Mouse (Mus musculus) cerebellum, postnatal 4 days (tissue): ENCODE data around the gene Wdr70.

ENCODE experiments used
- DNase-seq, 2 experiments: peaks; one replicate each; pipeline ENCODE4 v3.0.0; 2022; ENCODE audit warnings: low spot score in 2 of 2, mixed read lengths in 1 of 2

Wdr70 gene

DNA sequence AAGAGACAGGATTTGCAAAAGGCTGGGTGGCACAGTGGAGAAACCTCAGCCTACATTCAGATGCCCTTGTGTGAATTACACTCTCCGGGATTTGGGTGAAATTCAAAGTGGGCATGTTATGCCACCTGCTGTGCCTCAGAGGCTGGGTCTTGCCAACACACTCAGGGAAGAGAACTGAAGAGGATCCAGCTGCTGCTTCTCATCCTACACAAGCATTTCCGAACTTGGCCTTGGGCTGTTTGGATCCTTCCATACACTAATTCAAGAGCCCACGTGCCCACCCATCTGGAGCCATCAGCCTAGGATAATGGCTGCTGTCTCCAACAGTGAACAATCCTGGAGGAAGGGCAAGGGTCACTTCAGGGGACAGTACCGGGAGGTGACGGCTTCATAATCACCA is 235.7 kb downstream of the Wdr70 start:
- no peak for DNase-seq

DNA sequence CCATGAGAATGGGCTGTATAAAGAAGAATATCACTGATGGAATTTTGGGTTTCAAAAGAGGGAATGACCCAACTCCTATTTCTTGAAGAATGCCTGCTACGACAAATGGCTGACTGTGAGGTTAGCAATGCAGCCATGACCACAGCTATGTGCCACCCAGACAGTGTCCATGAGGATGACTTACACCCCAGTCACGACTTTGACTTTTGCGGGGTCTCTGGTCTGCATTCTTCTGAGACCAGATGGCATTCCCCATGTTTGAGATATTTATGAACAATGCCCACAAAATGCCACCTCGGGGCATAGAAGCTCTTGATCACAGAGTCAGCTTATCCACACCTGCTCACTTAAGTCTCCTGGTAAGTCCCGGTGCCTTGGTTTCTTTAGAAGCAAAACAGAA is 236.1 kb downstream of the Wdr70 start:
- DNase-seq, result no peak

DNA sequence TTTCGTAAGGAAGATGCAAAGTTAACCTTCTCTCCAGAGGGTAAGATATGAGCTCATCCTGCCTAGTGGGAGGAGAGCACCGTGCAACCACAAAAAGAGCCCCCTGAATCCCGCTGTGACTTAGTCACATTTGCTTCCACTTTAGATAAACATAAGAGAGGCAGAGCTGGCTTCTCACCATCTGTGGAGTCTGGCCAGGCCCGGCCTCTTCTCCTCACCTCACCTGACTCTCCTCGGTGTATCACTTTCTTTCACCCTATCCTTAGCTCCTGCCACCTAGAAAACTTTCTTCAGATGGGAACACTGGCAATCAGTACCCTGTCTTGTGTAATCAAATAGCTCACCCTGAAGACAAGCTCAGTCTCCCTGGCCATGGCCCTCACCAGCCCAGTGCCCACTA is 240.2 kb downstream of the Wdr70 start:
- DNase-seq, result no peak

DNA sequence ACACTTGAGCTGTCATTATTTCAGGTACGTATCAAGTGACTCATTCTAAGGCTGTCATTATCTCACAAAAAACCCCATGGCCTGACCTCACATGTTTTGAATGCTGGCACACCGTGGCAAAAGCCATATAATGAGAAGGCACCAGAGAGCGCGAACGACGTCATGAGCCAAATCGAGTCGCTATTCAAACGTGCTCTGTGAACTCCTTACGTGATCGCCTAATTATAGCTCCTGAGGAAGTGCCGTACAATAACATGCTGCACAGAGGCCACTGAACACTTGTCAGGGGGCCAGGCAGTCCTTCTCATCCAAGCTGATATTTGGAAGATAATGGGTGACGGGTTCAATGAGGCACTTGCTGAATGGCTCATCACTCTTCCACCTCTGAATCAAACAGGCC is 241.6 kb downstream of the Wdr70 start:
- no peak for DNase-seq

DNA sequence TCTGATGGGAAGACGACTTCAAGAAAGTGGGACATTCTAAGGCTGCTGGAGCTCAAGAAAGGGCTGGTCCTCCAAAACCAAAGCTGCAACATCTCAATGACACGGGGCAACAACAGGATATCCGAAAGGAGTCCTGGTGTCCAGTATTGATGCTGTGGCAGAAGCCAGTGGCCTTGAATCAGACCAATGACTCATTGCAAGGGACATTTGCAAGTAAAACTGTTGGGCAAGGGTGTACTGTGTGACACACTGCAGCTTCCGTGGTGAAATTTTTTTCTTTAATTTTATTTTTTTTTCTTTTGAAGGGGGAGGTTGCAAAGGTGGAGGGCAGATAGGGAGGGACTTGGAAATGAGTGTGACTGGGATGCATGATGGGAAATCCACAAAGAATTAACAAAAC is 256.6 kb downstream of the Wdr70 start:
- DNase-seq, result no peak

DNA sequence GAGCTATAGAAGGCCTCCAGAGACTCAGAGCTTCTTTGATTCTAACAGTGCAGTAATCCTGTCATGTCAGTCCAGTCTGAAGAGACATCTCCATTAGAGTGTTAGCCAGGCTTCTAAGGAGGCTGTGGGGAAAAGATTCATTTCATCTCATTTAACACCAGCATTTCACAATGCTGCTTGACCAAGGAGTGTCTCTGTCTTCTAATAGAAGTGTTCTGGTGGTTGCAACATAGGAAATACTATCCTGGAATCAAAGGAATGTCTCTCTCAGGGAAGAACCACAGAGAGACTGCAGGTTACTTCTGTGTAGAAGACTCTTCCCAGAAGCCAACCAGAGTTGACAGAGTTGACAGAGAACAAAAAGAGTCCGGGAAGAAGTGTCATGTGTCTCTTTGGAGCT is 257.3 kb downstream of the Wdr70 start:
- no peak for DNase-seq

DNA sequence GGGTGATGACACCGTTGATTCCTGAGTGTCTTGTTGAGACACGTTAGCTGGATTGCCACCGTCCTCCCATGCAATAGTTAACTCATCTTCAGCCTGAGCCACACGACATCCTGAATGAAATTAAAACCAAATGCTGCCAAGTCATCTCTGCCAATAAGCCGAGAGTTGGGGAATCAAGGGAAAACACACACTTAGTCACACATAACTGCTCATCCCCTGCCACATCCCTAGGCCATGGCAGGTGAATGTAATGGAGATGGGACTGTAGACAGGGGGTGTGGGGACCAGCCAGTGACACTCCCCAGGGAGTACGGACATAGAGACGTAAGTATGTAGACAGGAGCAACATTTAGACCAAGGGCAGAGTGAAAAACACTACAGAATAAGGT is 260.1 kb downstream of the Wdr70 start:
- no peak for DNase-seq

DNA sequence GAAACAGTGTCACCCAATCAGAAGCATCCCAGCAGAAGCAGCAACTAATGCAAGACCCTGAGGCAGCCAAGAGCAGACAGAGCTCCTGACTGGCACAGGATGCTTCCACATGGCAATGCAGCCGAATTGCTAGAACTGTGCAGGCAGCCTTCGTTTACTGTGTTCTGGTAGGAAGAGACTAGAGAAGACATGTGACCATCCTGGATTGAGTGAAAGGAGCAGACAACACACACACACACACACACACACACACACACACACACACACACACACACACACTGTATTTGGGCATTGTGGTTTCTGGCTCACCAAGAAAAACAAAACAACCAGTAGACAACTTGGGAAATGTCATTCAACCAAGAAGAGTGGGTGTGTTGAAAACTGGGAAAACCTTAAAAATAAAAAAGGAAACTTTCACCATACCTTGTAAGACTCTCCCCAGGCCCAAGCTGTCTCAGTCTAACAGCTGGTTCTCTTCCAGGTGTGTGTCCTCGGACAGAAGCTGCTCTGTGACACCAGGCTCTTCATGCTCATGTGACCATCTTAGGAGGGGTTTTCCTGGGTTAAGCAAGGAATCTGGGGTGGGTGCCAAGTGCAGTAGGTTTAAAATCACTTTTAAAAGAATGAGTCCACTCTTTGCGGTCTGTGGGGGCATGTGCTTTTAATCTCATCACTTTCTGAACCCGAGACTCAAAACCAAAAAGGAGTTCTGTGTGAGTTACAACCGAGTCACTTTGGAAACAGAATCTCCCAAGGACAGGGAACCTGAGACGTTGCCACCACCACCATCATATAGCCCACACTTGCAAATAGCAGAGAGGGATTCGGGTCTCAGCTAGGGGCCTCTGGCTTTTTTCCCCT is 260.7 kb downstream of the Wdr70 start:
- DNase-seq, result no peak

DNA sequence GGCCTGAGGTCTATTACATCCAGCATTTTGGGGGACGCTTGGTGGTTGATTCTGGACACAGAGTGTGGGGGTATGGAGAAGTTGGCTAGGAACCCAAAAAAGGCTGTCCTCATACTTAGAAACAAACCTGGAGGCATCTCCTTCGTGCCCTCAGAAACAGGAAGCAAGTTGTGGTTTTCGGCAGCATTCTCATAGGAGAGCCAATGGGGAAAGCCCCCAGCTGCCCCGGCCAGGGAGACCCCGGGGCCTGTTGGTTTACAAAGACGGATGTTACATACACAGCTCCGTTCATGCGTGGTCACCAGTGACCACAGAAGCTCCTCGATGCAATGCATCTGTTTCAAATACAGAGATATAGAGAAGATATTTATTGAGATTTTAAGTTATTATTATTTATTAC is 263.6 kb downstream of the Wdr70 start:
- no peak for DNase-seq

DNA sequence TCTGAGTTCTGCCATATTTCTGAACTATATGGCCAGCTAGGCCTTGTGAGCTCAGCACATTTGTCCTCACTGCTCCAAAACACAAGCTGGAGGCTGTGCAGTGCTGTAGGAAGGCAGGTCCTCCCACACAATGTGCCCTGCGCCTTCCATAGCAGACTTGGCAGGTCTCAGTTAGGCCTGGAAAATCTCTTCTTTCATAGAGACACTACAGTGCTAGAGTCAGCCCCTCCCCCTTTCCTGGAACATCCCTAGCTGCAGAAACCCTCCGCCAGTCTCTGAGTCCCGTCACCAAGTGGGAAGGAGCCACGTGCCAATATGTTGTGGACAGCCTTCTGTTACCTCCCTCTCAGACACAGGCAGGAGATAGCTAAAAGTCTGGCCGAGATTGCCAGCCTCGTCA is 273.5 kb downstream of the Wdr70 start:
- DNase-seq, result peak in 1 of 2 experiments; percentile 16

DNA sequence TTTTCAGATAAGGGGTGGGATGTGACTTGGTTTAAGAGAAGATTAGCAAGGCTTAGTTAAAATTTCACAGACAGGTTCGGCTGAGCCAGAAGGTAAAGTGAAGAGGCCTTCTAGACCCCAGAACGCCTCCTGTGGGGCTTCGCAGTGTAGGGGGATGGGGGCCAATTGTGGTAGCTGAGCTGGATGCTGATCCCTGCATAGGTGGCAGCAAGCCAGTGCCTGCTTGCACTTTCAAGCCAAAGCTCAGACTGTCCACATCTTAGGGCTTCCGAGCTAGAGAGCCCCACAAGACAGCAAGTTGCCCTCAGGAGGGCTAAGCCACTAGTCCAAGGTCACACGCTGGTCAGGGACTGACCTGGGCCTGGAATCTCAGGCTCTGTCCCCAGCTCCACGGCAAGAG is 275.1 kb downstream of the Wdr70 start:
- no peak for DNase-seq
